Mouse (Mus musculus): ENCODE data around the gene Polr2a.

Polr2a gene

DNA sequence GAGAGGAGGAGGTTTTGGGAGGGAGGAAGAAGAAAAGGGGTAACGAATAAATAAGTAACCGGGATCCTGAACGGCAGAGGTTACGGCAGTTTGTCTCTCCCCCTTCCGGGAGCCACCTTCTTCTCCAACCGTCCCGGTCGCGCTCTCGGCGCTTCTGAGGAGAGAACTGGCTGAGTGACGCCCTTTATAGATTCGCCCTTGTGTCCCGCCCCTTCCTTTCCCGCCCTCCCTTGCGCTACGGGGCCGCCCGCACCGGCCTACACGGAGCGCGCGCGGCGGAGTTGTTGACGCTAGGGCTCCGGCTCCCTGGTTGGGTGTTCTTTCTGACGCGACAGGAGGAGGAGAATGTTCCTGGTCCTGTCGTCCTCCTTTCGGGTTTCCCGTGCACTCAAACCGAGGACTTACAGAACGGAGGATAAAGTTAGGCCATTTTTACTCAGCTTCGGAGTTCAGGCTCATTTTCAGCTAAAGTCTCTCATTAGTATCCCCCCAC, at the start of gene Polr2a:
TSS of gene Polr2a (minus strand) at position 160 of the 493 bp plus-strand sequence.
- peak; percentile 98 for DNase-seq (ENCODE audit: low spot score in 2 of 2)

DNA sequence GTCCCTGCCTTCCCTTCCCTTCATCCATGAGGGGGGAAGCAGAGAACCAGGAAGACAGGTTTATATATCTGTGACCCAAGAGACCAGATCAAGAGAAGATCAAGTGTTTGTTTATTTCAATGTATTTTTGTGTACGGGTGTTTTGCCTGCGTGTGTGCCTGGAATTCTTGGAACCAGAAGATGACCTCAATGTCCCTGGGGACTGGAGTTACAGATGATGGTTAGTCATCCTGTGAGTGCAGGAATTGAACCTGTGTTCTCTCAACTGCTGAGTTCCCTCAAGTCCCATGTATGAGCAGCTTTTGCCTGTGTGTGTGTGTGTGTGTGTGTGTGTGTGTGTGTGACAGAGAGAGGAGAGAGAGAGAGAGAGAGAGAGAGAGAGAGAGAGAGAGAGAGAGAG, 49.2 kb upstream of the Polr2a start:
- DNase-seq (ENCODE audit: low spot score in 2 of 2) = no peak

DNA sequence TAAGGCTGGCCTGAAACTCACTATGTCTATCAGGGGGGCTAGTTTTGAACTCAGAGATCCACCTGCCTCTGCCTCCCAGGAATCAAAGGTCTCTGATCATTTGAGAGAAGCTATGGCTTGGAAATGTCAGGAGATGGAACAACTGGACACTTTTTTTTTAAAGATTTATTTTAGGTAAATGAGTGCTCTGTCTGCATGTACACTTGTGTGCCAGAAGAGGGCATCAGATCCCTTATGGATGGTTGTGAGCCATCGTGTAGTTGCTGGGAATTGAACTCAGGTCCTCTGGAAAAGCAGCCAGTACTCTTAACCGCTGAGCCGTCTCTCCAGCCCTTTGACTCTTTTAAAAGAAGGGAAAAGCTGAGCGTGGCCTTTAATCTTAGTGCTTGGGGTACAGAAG, 47.9 kb upstream of the Polr2a start:
- DNase-seq (ENCODE audit: low spot score in 2 of 2) = no peak

DNA sequence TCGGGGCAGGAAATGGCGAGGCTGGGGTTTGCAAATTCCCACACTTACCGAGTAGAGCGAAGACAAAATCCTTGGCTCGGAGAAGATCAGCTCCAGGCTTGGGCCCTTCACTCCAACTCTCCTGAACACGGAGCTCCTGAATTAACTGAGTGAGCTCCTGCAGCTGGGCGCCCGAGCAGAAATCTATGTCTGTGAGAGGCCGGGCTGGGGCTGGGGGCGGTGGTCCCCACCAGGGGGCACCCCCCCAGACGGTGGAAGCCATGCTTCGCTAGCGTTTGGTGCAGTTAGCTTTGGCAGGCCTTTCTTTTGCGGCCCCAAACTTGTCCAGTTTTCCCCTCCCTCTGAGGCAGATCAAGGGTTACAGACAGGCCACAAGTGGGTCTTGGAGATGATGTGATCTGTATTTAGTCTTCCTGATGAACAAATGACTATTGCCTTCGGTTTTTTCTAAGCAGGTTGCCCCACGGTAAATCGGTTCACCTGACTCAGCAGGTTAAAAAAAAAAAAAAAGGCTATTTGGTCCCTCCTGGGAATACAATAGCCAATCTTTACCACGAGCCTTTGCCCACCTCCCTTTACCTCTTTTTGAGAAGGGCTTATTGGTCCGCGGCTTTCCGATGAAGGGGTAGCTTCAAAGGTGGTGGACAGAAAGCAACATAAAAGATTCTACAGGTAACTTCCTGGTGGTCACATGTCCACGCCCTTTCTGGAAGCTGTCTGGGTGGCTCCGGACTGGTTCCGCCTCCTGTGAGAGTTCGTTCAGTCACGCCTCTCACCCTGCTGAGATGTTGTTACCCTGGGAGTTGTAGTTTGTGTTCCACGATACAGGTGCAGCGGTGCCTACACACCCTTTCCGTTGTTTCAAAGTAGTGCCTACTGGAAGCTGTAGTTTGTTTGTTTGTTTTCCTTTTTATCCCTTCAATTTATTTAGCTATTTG, 46.8 kb upstream of the Polr2a start, which contains the start of gene Tmem102:
TSS of gene Tmem102 (minus strand) at position 653 of the 938 bp plus-strand sequence.
- DNase-seq (ENCODE audit: low spot score in 2 of 2) = no peak

DNA sequence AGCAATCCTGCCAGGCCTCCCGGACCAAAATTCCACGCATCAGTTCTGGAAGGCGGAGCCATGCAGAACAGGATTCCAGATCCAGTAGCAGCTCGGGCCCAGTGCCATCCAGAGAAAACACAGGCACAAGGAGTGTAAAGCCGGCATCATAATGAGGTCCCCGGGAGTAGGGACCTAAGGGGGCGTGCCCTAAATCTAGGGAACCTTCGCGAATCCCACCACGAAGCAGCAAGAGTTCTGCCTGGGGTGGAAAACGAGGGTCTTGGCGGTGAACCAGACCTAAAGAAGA, 46.2 kb upstream of the Polr2a start:
- no peak for DNase-seq (ENCODE audit: low spot score in 2 of 2)

DNA sequence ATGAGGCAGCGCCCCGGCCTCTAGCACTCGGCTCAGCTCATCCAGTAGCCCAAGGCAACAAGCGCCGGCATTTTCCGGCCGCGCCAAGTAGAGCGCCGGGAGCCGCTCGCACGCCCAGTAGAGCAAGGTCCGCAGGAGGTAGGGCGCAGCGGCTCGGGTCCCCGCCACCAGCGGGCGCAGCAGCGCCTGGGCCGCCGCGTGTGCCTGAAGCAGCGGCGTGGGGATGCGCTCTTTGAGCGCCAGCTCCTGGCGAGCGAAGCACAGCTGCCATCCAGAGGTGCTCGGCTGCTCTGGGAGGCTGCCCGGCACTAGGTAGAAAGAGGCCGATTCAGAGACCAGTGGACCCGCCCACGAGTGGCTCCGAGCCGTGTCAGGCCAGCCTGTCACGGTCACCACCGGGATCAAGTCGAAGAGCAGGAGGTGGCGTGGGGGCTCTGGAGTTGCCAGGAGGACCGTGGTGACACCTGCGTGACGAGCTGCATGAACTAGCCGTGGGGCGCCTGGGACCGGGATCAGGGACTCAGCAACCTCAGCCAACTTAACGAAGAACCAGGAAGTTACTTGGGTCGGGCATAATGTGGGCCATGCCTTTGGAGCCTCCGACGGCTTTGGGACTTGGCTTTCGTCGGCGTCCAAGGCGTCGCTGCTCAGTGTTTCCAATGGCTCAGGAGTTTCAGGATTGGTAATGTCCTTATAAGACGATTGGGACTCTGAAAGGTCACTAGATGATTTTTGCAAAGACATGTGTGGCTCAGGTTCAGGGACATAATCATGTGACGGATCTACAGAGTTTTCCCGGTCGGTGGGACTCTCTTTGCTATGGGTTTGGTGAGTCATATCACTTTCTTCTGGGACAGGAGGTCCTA, 45.6 kb upstream of the Polr2a start:
- peak; percentile 60 to 69 for DNase-seq (ENCODE audit: low spot score in 2 of 2)

DNA sequence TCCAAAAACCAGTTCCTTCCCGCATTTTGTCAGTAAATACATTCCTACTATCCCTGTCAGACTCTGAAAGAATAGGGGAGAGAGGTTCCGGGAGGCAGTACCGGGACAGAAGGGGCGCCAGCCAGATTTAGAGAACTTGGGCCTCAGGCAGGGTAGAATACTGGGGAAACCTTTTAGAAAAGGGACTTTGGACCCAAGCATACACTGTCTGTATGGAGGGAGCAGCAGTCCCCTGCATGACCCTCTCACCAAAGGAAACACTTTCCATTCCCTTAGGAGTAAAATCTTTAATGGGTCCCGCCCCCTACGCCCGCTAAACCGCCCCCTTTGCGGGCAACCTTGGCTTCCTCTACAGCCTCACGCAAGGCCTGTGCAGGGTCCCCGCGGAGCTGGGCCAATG, 44.9 kb upstream of the Polr2a start:
- DNase-seq (ENCODE audit: low spot score in 2 of 2) = no peak

DNA sequence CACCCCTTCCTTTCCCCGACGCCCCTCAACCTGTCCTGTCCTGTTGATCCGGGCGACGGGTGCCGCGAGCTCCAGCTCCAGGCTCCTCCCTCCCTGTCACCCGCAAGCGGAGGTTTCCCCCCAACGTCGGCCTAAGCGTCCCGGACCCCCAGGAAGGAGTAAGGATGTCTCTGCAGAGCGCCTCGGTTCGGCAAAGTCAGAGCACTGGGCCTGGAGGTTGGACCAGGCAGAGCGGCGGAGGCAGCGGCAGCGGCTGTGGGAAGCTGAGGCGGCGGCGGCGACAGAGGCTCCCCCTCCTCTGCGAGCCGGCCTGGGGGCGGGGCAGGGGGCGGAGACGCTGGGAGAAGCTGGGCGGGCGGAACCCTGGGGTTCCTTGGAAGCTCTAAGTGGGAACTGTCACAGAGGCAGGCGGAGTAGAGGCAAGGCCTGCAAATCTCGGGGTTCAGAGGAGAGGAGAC, 44.2 kb upstream of the Polr2a start:
- DNase-seq (ENCODE audit: low spot score in 2 of 2) = peak; percentile 75 to 78

DNA sequence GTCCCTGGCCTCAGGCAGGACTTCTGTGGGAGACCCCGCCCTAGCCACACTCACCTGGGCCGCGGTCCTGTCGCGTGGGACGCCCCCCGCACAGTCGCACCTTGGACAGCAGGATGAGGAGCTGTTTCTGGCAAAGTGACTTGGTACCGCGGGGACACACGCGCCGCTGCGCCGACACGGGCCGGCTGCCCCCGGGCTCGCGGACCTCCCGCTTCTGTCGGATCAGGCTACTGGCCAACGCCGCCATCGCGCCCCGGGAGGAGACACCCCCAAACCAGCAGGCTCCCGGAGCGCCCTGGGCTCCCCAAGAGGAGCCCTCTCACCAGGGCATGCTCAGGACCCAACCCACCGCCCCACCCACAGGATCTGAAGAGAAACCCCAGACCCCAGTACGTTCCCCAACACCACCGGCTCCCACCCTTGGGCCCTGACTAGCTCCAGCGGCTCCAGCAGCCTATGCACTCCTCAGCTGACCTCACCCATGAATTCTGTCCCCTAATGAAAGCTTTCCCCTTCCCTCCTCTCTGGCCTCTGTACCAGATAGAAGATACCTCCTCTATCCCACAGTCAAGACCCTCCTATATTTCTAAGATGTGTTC, 43.0 kb upstream of the Polr2a start, which contains the start of gene Fgf11:
TSS of gene Fgf11 (minus strand) at position 479 of the 599 bp plus-strand sequence.
- no peak for DNase-seq (ENCODE audit: low spot score in 2 of 2)

DNA sequence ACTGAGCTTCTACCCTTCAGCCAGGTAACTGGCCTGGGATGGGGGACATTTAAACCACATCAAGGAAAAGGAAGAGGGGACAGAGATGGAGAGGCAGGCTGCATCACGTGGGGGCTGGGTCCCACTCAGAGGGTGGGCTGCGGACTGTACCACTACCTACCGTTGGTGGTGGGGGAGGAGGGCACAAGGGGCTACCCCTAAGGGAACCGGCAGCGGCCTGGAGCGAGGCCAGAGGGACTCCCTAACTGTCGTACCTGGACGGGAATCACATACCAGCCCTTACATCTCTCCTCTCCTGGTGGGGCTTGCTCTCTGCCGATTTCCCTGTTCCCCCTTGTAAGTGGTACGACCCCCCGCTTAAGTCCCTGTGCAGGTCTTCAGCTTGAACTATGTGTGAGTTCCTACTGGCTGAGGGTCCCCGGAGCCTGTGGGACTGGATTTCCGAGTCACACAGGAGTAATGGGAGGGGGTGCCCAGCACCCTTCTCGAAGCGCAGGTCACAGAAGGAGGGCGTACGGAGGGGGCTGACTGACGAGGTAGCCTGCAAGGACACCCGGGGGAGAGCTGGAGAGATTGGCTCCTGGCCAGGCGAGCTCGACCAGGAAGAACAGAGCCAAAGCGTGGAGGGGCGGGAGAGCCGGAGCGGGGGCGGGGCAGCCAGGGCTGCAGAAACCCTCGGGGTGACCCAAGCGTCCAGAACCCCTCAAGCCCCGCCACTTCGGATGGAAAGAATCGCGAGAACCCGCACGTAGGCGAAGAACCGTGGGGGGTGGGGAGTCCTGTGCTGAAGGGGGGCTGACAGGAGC, 42.2 kb upstream of the Polr2a start:
- DNase-seq (ENCODE audit: low spot score in 2 of 2) = no peak

DNA sequence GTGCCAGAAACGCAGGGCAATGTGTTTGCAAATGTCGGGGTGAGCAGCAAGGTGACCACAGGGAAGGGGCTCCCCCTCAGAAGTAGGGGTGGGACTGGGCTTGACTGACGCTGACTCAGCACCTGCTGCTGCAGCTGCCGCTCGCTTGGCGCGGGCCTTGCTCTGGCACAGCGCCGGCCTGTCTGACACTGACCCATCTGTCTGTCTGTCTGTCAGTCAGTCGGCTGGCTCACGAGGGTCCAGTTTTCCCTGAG, 41.6 kb upstream of the Polr2a start:
- no peak for DNase-seq (ENCODE audit: low spot score in 2 of 2)

DNA sequence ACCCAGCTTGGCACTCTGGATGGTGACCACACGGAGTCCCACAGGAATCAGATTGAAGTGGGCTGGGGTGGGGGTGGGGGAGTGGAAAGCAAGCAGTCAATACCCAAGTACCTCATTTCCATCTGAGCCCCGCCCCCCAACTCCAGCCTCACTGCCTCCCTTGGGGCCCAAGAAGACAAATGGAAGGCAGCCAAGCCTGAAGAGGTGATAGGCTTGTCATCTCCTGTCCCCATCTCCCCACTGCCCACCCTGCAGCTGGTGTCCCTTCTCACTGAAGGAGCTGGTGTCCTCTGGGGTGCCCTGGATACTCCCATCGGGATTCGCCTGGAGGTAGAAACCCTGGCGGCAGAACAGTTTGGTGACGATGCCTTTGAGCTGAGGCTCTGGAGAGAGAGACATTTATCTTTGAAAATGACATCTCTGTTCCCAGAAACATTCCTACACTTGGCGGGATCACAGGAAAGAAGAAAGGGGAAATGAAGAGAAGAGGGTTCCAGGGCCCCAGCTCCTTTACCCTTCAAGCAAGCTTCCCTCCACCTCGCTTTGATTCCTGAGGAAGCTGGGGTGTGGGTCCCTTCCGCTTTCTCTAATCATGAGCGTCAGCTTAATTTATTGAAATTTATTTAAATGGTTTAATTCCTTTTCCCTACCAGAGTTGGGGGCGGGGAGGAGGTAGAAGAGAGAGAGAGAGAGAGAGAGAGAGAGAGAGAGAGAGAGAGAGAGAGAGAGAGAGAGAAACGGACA, 41.1 kb upstream of the Polr2a start:
- DNase-seq (ENCODE audit: low spot score in 2 of 2) = no peak

DNA sequence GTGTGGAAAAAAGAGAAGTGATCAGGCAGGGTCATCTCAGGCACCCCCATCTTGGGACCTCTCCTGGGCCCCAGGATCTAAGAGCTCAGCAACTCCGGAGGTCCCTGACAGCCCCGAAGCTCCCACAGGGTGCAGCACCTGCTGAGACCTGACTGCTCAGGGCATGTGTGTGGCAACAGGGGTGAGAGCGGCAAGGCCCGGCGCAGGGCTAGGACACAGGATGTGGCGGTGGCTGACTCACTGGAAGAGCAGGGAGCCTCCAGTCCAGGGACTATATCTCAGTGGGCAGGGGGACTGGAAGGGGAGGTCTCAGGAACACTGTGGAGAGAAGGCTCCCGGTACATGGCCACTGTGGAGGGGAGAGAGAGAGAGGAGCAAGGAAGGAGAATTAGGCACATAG, 39.5 kb upstream of the Polr2a start:
- no peak for DNase-seq (ENCODE audit: low spot score in 2 of 2)

DNA sequence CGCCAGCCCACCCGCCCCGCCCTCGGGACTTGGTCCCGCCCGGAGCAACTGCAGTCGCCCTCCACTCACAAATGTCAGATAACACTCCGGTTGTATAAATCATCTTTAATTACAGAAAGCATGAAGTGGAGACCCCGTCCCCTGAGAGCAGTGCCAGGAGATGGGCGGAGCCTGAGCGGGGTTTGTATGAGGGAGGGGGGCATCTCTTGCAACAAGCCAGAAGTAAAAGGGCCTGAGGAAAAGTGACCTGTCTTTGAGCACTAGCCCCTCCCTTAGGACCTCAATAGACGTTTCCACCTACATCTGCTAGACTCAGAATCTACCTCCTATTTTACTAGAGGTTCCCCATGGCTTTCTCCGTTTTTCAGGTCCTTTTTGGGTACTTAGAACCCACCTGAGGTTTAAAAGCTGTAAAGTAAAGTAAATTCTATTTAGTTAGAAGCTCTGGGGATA, 37.6 kb upstream of the Polr2a start:
- no peak for DNase-seq (ENCODE audit: low spot score in 2 of 2)

DNA sequence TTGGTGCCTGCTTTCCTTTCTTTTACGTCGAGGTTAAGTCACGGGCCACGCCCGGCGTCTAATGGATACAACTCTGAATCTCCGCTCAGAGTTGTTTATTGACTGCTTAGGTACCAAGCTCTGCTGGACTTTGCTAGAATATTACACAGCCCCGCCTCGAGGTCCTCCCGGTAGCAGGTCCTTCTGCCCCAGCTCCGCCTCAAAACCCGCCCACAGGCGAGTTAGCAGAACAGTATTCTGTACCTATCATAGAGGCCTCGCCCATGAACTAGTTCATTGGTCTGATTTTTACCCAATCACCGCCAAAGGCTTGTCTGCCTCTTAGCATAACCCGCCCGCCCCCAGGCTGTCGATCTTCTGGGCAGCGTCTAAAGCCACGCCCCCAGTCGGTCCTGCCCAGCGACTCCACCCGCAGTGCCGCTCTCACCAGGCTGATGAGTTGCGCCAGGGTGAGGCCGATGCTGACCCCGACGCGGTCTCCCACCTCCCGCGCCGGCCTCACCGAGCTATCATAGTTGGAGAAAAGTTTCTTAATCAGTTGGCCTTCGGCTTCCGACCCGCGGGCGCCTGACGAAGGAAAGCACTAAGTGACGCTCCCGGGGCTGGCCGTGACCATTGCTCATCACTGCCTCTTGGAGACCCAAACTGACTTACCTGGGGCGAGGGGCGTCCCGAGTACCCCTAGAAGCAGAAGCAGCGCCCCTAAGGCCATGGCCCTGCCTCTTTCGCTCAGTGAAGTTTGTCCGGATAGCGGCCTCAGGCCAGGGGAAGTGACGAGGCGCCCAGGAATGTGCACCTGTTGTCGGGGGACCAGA, 36.9 kb upstream of the Polr2a start, which contains the start of gene Chrnb1:
TSS of gene Chrnb1 (minus strand) at position 776 of the 815 bp plus-strand sequence.
- peak; percentile 85 to 91 for DNase-seq (ENCODE audit: low spot score in 2 of 2)

DNA sequence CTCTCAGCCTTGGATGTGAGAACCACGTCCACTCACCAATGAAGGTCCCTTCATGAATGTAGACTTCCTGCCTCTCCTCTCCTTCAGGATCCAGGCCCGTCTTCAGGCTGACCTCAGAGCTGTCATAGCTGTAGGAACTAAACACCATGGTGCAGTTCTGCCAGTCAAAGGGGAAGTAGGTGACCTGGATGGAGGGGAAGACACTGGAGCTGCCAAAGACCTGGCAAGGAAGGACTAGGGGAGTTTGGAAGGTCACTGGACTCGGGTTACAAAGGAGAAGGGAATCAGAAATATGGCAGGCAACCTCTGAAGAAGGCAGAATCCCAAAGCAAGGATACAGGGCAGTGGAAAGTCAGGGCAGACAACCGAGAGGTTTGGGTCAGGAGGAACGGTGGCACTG, 35.0 kb upstream of the Polr2a start:
- no peak for DNase-seq (ENCODE audit: low spot score in 2 of 2)

DNA sequence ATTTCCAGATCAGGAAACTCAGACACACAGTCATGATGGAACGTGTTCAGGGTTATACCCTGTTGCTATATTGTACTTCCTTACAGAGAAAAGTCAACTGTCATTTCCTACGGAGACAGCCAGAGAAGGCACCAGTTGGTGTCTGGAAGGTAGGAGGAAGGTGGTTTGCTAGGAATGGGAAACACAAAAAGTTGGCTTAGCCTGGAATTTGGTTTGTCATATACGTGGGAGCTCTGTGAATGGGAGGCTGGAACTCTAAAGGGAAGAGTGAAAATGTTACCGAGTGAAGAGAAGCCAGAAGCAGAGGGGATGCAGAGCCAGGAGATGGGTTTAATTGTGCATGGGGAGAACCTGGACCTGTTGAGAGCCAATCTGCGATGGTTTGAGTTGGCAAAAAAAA, 33.0 kb upstream of the Polr2a start:
- no peak for DNase-seq (ENCODE audit: low spot score in 2 of 2)

DNA sequence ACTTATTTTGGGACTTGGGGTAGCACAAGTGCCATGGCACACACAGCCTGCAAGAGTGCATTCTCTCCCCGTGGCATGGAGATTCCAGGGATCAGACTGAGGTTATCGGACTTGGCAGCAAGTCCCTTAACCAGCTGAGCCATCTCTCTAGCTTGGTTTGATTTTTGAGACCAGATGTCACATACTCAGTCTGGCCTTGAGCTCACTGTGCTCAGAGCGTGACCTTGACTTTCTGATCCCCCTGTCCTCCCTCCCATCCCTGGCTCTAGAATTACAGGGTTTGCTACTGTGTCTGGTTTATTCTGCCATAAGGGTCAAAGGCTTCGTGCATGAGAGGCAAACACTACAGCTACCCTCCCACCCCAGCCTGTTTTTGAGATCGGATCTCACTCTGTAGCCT, 31.0 kb upstream of the Polr2a start:
- no peak for DNase-seq (ENCODE audit: low spot score in 2 of 2)

DNA sequence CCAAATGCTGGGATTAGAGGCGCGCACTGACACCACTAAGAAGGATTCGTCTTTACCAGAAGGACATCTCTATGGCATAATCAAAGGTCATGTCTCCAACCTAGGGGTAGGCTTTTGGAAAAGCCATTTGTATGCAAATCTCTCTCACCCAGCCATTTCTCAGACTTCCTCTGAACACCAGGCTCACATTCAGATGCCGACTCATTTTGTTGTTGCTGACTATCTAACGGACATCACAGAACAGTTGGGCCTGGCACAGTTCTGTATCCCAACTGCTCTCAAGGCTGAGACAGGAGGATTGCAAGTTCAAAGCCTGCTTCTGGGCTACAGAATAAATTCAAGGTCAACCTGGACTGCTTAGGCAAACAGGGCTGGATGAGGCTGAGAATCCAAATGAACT, 28.9 kb upstream of the Polr2a start:
- no peak for DNase-seq (ENCODE audit: low spot score in 2 of 2)

DNA sequence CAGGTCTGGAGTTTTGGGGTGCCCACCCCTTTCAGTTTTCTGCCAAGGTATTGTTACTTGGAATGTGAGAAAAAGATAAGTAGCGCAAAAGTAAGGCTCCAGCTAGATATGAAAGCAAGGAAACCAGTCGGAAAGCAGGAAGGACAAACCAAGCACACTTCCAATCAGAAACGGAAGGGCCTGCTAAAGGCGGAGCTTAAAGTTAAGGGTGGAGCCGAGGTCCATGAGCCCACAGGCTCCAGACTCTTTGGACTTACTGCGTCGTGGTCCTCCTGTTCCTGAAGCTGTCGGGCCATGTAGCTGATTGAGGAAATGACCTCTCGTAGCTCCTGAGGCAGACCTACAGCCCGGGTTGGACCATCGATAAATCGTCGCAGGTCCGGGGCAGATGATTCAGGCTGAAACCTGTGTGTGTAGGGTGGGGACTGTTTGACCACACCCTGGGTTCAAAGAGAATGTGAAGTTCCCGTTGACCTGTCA, 26.4 kb upstream of the Polr2a start:
- no peak for DNase-seq (ENCODE audit: low spot score in 2 of 2)
